Mouse (Mus musculus): Measurements from ENCODE around the gene Unc93a. TPM values are rescaled to one million over a fixed set of nuclear protein-coding genes. Genes with fewer than 3 reads are reported as not detected.

Unc93a gene
- total RNA-seq (2023): not detected

DNA sequence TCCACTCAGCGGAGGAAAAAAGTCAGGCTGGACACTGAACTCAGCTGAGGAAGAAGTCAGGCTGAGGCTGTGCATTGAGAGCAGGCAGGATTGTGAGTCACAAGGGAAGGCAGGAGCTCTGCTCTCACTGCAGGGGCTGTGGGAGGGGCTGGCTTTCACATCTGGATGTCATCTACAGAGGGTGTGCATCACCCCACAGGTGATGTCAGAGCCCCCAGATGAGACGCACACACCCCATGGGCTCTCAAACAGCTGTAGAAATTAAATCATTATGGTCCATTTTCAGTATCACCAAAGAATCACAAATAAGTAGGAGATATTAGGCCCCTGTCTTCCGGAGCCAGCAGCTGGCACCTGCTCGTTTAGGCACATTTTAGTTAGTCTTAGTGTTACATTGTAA is at the start of gene Unc93a:
Gene Unc93a, minus strand, starts transcription at position 101 of the 400 bp plus-strand sequence.

DNA sequence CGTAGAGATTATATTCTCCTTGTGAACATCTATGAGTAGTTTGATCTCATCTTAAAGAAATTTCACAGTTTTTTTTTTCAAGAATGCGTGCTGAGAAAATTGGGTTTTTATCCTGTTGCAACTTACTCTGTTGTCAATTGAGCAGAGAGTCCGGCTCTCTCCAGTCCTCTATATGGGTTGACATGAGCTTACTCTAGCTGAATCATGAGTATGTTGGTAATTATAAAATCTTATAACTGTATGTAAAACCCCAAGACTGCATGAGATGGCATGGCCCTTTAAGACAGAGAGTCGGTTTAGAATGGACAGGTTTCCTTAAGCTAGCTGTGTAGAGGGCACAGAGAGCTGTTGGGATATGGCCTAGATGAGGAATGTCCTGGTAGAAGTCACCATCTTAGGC is 70.8 kb downstream of the Unc93a start, which contains the start of gene Tcp10b:
Gene Tcp10b, plus strand, starts transcription at position 301 of the 400 bp plus-strand sequence.

Other genes starting within 250 kb of the Unc93a start
- 2.1 TPM for gene Pnldc1, start 221.6 kb downstream of the Unc93a start, total RNA-seq (2023)
- gene Tcp1, start 216.1 kb downstream of the Unc93a start, total RNA-seq (2023): 197 TPM
- 37.7 TPM for gene Mrpl18, start 215.5 kb downstream of the Unc93a start, total RNA-seq (2023)
- 1.3 TPM for gene Acat3, start 191.2 kb downstream of the Unc93a start, total RNA-seq (2023)
- 19.6 TPM for gene Acat2, start 171.1 kb downstream of the Unc93a start, total RNA-seq (2023)
- 85.8 TPM for gene Wtap, start 137.6 kb downstream of the Unc93a start, total RNA-seq (2023)
- 55.1 TPM for gene Sod2, start 125.0 kb downstream of the Unc93a start, total RNA-seq (2023)
- 0.52 TPM for gene Gpr31b, start 79.5 kb downstream of the Unc93a start, total RNA-seq (2023)
- gene Tcp10b, start 70.7 kb downstream of the Unc93a start, total RNA-seq (2023): not detected
- gene Smok2a, start 89.4 kb upstream of the Unc93a start, total RNA-seq (2023): not detected
- not detected for gene Smok2b, start 98.4 kb upstream of the Unc93a start, total RNA-seq (2023)
- not detected for gene Tcp10c, start 222.8 kb upstream of the Unc93a start, total RNA-seq (2023)